Mouse (Mus musculus) liver, adult 2 months (tissue): ENCODE measurements around the gene Tyms. TPM values are rescaled to one million over a fixed set of nuclear protein-coding genes. Genes with fewer than 3 reads are reported as not detected.

ENCODE experiments used
- DNase-seq: peaks from one replicate; pipeline ENCODE4 v3.0.0-alpha.2; 2011; ENCODE audit warnings: low read depth, low spot score; ENCODE audit errors: extremely low read depth
- H3K27ac ChIP-seq: fragments of 200-500 bp; replicated peaks from 2 replicates; pipeline ENCODE4 v1.5.1; 2012; ENCODE audit warnings: low read depth, mild to moderate bottlenecking, control low read depth, inconsistent platforms, low read length; ENCODE audit not compliant: insufficient read depth
- H3K27me3 ChIP-seq: fragments of 200-500 bp; 2 replicates; pipeline ENCODE4 v1.6.1; 2012; ENCODE audit warnings: mild to moderate bottlenecking, moderate library complexity, low read length, inconsistent platforms; ENCODE audit not compliant: control insufficient read depth, insufficient read depth
- H3K36me3 ChIP-seq: fragments of 200-500 bp; 2 replicates; pipeline ENCODE4 v1.6.1; 2012; ENCODE audit warnings: low read length, inconsistent platforms; ENCODE audit not compliant: control insufficient read depth, insufficient read depth
- H3K4me1 ChIP-seq: fragments of 200-500 bp; 2 replicates; pipeline ENCODE4 v1.6.1; 2011; ENCODE audit warnings: low read length; ENCODE audit not compliant: control insufficient read depth, insufficient read depth
- H3K4me3 ChIP-seq: fragments of 200-500 bp; 2 replicates; pipeline ENCODE4 v1.5.1; 2011; ENCODE audit warnings: low read depth, mild to moderate bottlenecking, control low read depth, low read length, moderate library complexity; ENCODE audit not compliant: insufficient read depth
- H3K79me2 ChIP-seq: fragments of 200-500 bp; 2 replicates; pipeline ENCODE4 v1.6.1; 2012; ENCODE audit warnings: inconsistent platforms, mild to moderate bottlenecking, low read length, moderate library complexity; ENCODE audit not compliant: control insufficient read depth, insufficient read depth
- H3K9ac ChIP-seq: fragments of 200-500 bp; 2 replicates; pipeline ENCODE4 v1.6.1; 2012; ENCODE audit warnings: low read depth, mild to moderate bottlenecking, control low read depth, inconsistent platforms, low read length
- CTCF ChIP-seq: fragments of 200-500 bp; IDR thresholded peaks from 2 replicates; pipeline ENCODE4 v1.5.1; 2011; ENCODE audit warnings: low read depth, low read length, control low read depth
- POLR2A ChIP-seq: fragments of 200-500 bp; IDR thresholded peaks from 2 replicates; pipeline ENCODE4 v1.6.1; 2011; ENCODE audit warnings: low read length, control low read depth; ENCODE audit not compliant: insufficient read depth; ENCODE audit errors: extremely low read depth
- WGBS: fragments of 180-500 bp; shearing (Covaris S2); methylation state at CpG from one replicate; pipeline ENCODE4 v1.1.7; 2018; 5-methylcytosine and 5-hydroxymethylcytosine counted together
- polyA plus RNA-seq: library from polyadenylated mRNA; depleted of rRNA; stranded (reverse); fragments of >200 nt; gene quantifications from 2 replicates; pipeline ENCODE4 v1.2.3, GENCODE M21; 2012; rRNA removed
- total RNA-seq: library from RNA; depleted of rRNA; stranded (reverse); fragments of >200 nt; gene quantifications from 2 replicates; pipeline ENCODE4 v1.2.3, GENCODE M21; 2014; rRNA removed

The Tyms gene
- total and polyA plus RNA-seq, 2 experiments, result 8.9 to 14.1 TPM

DNA sequence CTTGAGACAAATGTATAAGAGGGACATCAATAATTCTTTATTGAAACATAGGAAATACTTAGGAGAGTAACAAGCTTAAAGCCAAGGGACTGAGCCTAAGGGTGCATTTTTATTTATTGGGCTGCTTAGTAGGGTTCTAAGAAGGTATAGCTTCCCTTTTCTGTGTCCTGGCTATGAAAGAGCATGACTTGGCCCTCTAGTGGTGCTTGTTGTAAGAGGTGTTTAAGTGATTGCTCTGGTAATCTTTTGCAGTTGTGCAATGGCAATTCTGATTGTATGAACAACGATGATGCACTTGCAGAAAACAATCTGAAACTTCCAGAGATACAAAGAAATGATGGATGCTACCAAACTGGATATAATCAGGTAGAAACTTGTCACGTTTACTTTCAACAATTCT is 58.8 kb downstream of the Tyms start:
- H3K4me1 ChIP-seq, result no peaks in the 10 kb centered on the region
- H3K36me3 ChIP-seq, result no peaks in the 10 kb centered on the region
- H3K9ac ChIP-seq, result no peak overlapping the region
- TF ChIP-seq CTCF (peak; percentile 10; the same call in 1 of the 2 replicates), POLR2A (no peak)
- no peaks in the 10 kb centered on the region for H3K27me3 ChIP-seq
- H3K4me3 ChIP-seq, result no peak overlapping the region
- 51% methylated on average over 2 of the region's 2 CpGs for WGBS
- no peak overlapping the region for H3K27ac ChIP-seq
- DNase-seq, result peak; percentile 44
- H3K79me2 ChIP-seq, result no peaks in the 10 kb centered on the region

DNA sequence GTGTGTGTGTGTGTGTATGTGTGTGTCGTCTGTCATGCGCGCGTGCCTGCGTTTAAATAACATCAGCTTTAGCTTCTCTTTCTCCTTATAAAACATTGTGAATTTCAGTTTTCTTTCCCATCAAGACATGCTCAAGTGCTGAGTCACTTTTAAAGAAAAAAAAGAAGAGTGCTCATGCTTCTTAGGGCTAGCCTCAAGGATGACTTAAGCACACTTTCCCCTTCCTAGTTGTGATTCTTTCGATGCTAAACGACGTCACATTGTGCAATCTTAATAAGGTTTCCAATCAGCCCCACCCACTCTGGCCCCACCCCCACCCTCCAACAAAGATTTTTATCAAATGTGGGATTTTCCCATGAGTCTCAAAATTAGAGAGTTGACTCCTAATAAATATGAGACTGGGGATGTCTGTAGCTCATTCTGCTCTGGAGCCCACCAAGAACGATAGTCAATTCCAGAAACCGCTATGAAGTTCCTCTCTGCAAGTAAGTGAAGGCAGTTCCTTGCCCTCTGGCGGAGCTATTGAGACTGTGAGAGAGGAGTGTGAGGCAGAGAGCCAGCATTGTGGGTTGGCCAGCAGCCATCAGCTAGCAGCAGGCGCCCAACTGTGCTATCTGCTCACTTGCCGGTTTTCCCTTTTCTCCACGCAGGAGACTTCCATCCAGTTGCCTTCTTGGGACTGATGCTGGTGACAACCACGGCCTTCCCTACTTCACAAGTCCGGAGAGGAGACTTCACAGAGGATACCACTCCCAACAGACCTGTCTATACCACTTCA is 60.5 kb downstream of the Tyms start, which contains the start of gene Il6:
Gene Il6, plus strand, starts transcription at position 389 of the 778 bp plus-strand sequence.
- Histone ChIP-seq H3K36me3 (no peaks in the 10 kb centered on the region), H3K4me1 (no peaks in the 10 kb centered on the region), H3K27me3 (no peaks in the 10 kb centered on the region), H3K27ac (no peak within 1 kb of the TSS), H3K79me2 (no peaks in the 10 kb centered on the region), H3K9ac (no peak within 1 kb of the TSS), H3K4me3 (no peak within 1 kb of the TSS)
- peak; percentile 49 for DNase-seq
- no peak for TF ChIP-seq POLR2A
- TF ChIP-seq CTCF, result peak; percentile 17; the same call in 1 of the 2 replicates
- 59% methylated on average over 16 of the region's 16 CpGs for WGBS

Other genes with a start within 250 kb of the Tyms start
- 0.13 TPM in 1 of 2 replicates, not detected in the other for gene Il6, start 60.5 kb downstream of the Tyms start, total RNA-seq
- 0.10 TPM in 1 of 2 replicates, not detected in the other for gene Il6, start 60.5 kb downstream of the Tyms start, polyA plus RNA-seq
- not detected in 2 replicates for gene Garem2, start 31.5 kb upstream of the Tyms start, total RNA-seq
- gene Garem2, start 31.5 kb upstream of the Tyms start, polyA plus RNA-seq, result not detected in 2 replicates
- not detected in 2 replicates for gene 3110082J24Rik, start 32.5 kb upstream of the Tyms start, total RNA-seq
- not detected in 2 replicates for gene 3110082J24Rik, start 32.5 kb upstream of the Tyms start, polyA plus RNA-seq
- 218 and 239 TPM in 2 replicates for gene Hadha, start 81.5 kb upstream of the Tyms start, total RNA-seq
- gene Hadha, start 81.5 kb upstream of the Tyms start, polyA plus RNA-seq, result 106 and 124 TPM in 2 replicates
- gene Hadhb, start 81.6 kb upstream of the Tyms start, total RNA-seq, result 252 and 270 TPM in 2 replicates
- gene Hadhb, start 81.6 kb upstream of the Tyms start, polyA plus RNA-seq, result 137 and 138 TPM in 2 replicates
- gene Adgrf3, start 132.1 kb upstream of the Tyms start, total RNA-seq, result not detected in 2 replicates
- not detected in 2 replicates for gene Adgrf3, start 132.1 kb upstream of the Tyms start, polyA plus RNA-seq
- 26.6 and 31.8 TPM in 2 replicates for gene Selenoi, start 159.0 kb upstream of the Tyms start, total RNA-seq
- gene Selenoi, start 159.0 kb upstream of the Tyms start, polyA plus RNA-seq, result 59.7 and 73.9 TPM in 2 replicates
- gene Drc1, start 207.8 kb upstream of the Tyms start, total RNA-seq, result 0.74 and 1.2 TPM in 2 replicates
- gene Drc1, start 207.8 kb upstream of the Tyms start, polyA plus RNA-seq, result 0.23 and 0.30 TPM in 2 replicates